Mouse (Mus musculus) lung, postnatal 0 days (tissue): ENCODE measurements around the gene Papln.

Source experiments
- CTCF ChIP-seq: IDR thresholded peaks from 2 replicates; pipeline ENCODE4 v1.5.1; 2016; ENCODE audit warnings: antibody characterized with exemption, mild to moderate bottlenecking
- EP300 ChIP-seq: IDR thresholded peaks from 2 replicates; pipeline ENCODE4 v1.6.1; 2016; ENCODE audit warnings: antibody characterized with exemption, mild to moderate bottlenecking, control low read depth

DNA sequence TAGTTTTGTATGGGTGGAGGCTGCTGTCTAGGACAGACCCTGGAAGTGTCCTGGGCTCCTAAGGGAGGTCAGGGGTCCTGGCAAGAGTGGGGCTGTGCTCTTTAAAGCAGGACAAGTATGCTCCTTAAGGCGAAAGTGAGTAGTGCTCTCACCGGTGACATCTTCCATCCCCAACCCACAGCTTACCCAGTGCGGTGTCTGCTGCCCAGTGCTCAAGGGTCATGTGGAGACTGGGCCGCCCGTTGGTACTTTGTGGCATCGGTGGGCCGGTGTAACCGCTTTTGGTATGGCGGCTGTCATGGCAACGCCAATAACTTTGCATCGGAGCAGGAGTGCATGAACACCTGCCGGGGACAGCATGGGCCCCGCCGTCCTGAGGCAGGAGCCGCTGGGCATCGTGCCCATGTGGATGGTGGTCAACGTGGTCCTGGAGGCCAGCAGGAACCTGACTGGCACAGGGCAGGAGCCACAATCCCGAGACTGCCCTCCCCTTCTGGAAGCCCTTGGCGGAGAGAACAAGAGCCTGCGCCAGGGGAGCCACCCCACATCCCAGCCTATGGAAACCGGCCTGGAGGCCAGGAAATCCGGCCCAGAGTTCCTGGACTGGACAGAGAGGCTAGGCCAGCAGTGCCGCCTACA lies 18.3 kb downstream of the Papln start:
- TF ChIP-seq EP300 (no peak), CTCF (no peak)
